Mouse (Mus musculus): ENCODE measurements around the gene Rims4.
A peak's percentile ranks its signal among the peaks of the same experiment; 100 is the strongest.

Gene Rims4

GRCm38 (mm10) chr2:163918317-163919258 lies at the start of gene Rims4:
Gene Rims4 (minus strand): TSS chr2:163918683.
- peak; percentile 92 for DNase-seq

- peak; percentile 78 for DNase-seq
Measured at GRCm38 (mm10) chr2:163965706-163966105, 47.2 kb upstream of the Rims4 start.

GRCm38 (mm10) chr2:163964606-163965560 lies 46.4 kb upstream of the Rims4 start:
- DNase-seq, result peak; percentile 89

- DNase-seq, result peak; percentile 82
Measured at GRCm38 (mm10) chr2:163953622-163954310, 35.3 kb upstream of the Rims4 start.

GRCm38 (mm10) chr2:163951770-163952169 lies 33.3 kb upstream of the Rims4 start:
- peak; percentile 89 for DNase-seq

- DNase-seq, result peak; percentile 67
Measured at GRCm38 (mm10) chr2:163947976-163948375, 29.5 kb upstream of the Rims4 start.

- peak; percentile 86 for DNase-seq
Measured at GRCm38 (mm10) chr2:163946221-163946620, 27.7 kb upstream of the Rims4 start.

- peak; percentile 65 for DNase-seq
Measured at GRCm38 (mm10) chr2:163944511-163944910, 26.0 kb upstream of the Rims4 start.

GRCm38 (mm10) chr2:163943056-163943455 lies 24.6 kb upstream of the Rims4 start:
- peak; percentile 45 for DNase-seq

GRCm38 (mm10) chr2:163939522-163939921 lies 21.0 kb upstream of the Rims4 start:
- peak; percentile 98 for DNase-seq

- no peak for DNase-seq
Measured at GRCm38 (mm10) chr2:163932151-163932550, 13.7 kb upstream of the Rims4 start.

GRCm38 (mm10) chr2:163928464-163929200 lies 10.1 kb upstream of the Rims4 start:
- DNase-seq, result no peak

- DNase-seq, result no peak
Measured at GRCm38 (mm10) chr2:163925044-163925443, 6.6 kb upstream of the Rims4 start.

- DNase-seq, result no peak
Measured at GRCm38 (mm10) chr2:163924531-163924930, 6.0 kb upstream of the Rims4 start.

- DNase-seq, result no peak
Measured at GRCm38 (mm10) chr2:163923113-163923512, 4.6 kb upstream of the Rims4 start.

- no peak for DNase-seq
Measured at GRCm38 (mm10) chr2:163919581-163919980, 1.1 kb upstream of the Rims4 start.

- no peak for DNase-seq
Measured at GRCm38 (mm10) chr2:163916703-163917102, 1.8 kb downstream of the Rims4 start.

- no peak for DNase-seq
Measured at GRCm38 (mm10) chr2:163915294-163915791, 3.1 kb downstream of the Rims4 start.

GRCm38 (mm10) chr2:163914107-163914506 lies 4.4 kb downstream of the Rims4 start:
- no peak for DNase-seq

GRCm38 (mm10) chr2:163913704-163914103 lies 4.8 kb downstream of the Rims4 start:
- no peak for DNase-seq

GRCm38 (mm10) chr2:163911826-163912444 lies 6.5 kb downstream of the Rims4 start:
- DNase-seq, result peak; percentile 93
